Mouse (Mus musculus): ENCODE results near the gene N4bp1.

The N4bp1 gene

DNA sequence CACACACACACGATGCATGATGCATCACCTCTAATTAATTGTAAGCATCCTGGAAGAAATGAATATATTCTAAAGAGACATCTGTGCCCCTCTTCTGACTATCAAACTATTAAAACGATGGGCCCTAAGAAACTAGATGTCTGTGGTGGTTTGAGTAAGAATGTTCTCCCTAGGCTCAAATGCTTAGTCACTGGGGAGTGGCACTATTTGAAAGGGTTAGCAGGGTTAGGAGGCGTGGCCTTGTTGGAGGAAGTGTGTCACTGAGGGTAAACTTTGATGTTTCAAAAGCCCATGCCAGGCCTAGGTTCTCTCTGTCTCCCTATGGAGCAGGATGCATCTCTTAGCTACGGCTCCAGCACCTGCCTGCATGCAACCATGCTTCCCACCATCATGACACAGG lies 10.3 kb upstream of the N4bp1 start:
- DNase-seq = no peak

DNA sequence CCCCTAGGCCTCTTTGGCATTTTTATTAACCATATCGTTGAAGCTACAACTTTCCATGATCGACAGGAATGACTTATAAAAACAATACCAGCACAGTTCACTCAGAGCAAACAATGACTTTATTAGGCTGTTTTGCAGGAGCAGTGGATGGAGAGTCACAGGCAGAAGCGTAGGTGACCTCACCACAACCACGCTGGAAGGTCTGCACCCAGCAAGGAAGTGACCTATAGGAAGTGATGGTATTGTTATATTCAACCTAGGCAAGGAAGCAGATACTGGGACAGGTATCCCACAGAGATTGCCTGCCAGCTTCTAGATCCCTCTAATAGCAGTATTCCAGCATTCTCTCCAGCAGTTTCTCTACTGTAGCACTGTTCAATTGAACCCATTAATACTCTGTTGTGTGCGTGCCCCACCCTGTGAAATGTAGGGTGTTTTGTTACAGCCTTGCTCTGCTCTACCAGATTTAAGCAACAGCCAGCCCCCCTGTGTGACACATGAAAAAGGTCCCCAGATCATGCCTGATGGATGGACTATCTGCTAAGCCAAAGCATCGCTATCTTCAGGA lies 9.2 kb upstream of the N4bp1 start:
- DNase-seq = no peak

DNA sequence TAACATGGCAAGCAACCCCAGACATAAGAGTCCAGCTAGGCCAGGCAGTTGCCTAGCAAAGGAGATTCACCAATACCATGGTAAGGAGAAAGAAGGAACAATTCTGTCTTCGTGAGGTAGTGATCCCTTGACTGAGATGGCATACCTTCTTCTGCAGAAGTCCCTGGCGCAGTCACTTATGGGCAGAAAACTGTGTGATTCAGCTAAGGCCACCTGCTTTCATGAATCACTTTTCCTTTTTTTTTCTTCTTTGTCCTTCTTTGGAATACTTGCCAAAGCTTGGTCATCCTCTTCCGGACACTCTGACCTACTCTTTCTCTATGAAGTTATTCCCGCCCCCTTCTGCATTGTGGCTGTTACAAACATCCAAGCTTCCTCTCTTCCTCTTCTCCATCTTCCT lies 8.5 kb upstream of the N4bp1 start:
- DNase-seq = no peak

DNA sequence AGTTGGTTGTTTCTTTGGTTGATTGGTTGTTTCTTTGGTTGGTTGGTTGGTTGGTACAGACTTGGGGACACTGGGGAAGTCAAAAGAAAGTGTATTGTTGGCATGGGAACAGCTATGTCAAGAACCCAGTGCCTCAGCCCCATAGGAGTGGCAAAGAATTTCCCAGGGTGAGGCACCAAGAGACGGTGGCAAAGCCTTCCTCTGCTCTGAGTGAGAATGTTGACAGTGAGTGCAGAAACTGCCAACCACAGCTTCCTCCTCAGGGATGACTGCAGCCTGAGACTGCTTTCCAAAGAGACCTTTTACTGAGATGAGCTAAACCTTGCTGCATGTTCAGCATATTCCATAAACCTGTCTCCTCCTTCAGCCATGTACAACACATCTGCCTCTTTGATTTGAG lies 6.5 kb upstream of the N4bp1 start:
- peak in 1 of 2 experiments; percentile 33 for DNase-seq

DNA sequence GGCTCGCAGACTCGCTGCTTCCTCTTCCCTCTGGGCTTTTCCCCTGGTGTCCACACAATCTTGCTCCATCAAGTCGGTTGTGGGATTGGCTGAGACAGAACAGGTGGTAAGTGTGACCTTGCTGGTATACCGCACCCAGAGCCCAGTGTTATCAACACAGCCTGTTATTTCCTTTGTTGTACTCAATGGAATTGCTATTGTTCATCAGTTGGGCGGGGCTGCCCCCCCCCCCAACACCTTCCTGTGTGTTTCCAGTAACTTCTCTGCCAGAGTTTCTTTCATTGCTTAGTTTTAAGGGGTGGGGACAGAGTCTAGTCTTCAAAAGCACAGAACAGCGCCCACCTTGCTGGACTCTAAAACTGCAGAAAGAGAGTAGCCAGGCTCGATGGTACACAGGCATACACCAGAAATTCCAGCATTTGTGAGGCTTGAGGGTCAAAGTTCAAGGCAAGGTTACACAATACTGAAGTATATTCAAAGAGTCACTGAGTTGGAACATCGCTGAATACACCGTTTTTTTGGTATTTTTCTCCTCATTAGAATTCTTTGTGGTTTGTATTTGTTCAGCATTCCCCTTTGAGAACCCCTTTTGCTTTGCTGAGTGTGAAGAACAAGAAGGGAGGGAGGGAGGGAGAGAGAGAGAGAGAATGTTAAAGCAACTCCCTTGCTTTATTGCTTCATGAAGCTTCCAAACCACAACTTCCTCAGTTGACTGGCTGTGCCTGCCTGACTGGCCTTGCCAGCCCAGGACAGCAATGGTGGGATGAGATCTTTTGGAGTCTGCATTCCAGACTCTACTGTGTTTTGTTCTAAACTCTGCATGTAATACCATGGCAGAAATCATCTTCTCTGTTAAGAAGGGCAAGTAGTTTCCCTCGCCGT lies 3.2 kb upstream of the N4bp1 start:
- DNase-seq = peak; percentile 71 to 74

DNA sequence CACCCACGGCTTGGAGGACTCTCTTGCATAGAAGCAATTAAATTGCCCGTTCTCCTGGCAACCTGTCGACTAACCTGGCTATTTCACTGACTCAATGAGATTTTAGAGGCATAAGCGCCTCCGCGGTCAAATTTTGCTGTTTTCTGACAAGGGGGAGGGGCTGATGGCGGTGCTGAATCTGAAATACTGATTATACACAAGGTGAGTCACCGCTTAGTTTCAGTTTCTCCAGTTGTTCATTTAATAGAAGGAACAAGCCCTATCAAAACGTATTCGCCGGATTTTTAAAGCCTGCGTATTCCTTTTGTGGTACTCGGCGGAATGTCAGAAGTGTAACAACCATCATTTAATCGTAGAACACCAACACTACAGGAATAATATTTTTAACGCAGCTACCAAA lies 991 bp downstream of the N4bp1 start:
- peak in 1 of 2 experiments; percentile 29 for DNase-seq

DNA sequence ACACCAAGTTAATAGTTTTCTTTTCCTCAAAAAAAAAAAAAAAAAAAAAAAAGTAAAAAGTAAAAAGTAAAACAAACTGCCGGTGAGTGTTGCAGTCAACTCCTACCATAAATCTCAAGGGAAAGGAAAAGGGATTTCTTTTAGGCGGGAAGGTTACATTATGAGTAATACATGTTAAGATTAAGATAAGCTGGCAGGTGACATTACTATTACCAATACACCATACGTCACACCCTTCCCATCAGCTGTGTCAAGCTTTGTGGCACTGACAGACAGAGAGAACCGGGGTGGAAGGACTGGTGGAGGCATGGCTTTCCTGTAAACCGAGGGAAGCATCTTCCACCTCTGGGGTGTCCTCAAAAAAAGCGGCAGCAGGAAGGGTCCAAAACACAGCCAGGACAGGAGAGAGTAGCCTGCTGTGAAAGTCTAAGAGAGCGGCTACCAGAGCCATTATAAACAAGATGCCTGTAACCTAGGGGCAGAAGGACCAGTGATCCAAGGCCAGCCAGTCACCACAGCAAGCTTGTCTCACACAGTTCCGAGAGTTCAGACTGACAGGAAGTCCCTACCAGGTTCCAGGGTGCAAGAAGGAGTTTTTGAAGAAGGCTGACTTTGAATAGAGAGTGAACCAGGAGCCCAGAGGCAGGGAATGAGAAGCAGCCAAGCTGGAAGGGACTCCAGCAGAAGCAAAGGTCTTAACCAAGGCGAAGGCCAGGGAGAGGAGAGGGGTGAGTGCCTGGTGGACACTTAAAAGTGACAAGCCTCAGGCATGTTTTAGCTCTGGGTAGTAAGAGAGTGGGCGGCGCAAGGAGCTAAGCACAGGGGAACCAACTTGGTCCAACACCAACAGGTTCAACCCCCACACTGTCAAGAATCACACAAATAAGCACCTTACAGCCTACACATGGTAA lies 2.2 kb downstream of the N4bp1 start:
- DNase-seq = no peak

DNA sequence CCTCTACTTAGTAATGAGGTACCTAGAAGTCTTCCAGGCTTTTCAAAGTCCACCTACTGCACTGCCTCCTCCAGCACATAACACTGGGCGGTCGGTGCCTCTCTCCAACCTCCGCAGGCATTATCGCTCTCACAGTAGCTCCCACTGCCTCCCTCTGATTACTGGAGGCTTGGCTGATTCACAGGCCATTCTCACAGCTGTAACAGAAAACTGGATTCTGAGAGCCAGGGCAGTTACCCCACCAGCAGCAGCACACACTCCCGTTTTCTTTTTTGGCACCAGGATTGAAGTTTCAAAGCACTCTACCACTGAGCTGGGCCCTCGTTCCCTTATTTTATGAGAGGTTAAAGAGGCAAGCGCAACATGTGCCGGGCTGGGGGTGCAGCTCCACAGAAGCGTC lies 3.1 kb downstream of the N4bp1 start:
- no peak for DNase-seq

DNA sequence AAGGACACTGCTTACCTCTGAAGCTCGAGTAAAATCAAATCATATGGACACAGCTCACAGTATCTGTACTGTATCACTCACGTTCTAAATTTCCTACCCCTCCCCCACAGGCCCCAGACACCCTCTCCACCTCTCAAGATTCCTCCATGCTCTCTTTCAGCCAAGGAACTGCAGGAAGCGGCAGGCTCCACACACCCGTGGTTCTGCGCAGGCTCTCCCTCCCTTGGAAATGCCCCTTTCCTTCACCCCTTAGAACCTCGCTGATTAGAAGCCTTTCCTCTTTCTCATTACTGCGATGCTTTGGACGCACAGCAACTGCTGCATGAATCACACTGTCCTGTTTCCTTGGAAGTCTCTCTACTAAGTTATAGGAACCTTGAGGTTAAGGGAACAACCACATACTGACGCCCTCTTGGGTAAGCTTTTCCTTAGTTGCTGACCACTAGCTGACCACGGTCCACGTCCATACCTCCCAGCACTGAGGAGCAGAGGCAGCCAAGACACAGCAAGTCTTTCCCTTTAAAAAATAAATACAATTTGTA lies 3.9 kb downstream of the N4bp1 start:
- no peak for DNase-seq

DNA sequence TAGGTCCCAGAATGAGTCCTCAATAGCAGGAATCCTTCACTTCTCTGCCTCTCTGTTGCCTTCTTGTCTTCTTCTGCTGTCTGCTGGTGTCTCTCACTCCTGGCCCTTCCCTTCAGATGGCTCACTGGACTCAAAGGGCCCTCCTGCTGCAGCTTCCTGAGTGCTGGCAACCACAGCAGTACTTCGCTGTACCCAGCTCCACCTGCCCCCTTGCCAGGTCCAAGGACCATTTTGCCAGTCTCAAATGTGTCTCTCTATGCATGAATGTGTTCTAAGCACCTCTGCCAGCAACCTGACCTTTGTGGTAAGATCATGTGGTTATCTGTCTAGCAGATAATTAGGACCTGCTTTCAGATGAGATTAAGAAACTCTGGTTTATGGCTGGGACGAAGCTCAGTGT lies 8.2 kb downstream of the N4bp1 start:
- DNase-seq = no peak

DNA sequence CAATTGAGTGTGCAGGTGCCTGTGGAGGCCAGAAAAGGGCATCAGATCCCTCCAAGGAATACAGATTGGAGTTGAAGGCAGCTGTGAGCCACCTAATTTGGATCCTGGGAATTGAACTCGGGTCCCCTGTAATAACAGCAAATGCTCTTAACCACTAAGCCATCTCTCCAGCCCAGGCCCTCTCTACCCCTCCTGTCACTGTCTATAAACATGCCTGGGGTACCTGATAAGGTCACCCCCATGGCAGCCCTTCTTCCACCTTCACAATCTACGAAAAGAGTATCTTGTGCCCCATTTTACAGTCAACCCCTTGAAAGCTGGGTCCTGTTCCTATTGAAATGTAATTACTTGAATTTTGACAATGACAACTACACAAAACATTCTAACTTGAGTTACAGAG lies 11.0 kb downstream of the N4bp1 start:
- no peak for DNase-seq

DNA sequence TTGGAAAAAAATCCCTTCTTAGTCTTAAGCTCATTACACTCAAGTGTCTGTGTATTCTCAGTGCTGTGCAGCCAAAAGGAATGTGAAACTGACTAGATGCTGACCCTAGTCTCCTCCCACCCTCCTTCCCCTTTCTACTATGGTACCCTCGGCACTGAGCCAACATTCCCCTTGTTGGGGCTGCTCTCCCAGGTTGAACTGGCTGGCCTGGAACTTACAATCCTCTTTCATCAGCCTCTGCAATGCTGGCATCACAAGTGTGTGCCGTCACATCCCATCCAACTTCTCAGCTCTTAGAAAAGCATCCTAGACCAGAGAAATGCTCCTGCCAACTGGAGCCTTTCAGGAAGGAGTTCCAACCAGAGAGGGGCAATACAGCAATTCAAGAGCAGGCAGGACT lies 11.9 kb downstream of the N4bp1 start:
- DNase-seq = peak; percentile 66 to 67

DNA sequence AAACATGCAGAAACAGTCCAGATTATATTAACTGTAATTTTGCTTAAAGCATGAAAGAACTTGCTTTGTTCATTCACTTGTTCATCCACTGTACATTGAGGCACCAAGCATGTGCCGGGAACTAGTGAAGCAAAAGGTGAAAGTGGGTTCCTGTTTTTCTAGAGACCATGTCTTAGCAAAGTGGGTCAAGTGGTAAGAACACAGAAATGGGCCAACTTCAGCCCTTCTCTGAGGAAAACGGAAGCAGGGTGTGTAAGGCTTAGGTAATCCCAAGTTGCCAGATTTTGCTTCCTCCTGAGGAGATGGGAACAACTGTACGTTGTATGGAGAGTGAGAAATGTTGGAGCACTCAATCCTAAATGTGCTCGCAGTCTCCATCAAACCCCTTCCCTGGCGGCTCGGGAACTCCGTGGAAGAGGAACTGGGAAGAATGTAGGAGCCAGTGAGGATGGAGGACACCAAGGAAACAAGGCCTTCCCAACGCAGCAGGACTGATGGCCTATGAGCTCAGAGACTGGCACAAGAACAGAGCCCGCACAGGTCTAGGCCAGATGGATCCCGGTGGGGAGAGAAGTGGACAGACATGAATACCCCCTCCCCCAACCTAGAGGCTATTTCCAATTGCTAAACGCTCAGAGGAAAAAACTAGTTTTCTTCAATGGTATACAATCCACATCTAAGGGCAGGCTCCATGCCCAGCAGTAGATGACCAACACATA lies 12.8 kb downstream of the N4bp1 start:
- DNase-seq = no peak

DNA sequence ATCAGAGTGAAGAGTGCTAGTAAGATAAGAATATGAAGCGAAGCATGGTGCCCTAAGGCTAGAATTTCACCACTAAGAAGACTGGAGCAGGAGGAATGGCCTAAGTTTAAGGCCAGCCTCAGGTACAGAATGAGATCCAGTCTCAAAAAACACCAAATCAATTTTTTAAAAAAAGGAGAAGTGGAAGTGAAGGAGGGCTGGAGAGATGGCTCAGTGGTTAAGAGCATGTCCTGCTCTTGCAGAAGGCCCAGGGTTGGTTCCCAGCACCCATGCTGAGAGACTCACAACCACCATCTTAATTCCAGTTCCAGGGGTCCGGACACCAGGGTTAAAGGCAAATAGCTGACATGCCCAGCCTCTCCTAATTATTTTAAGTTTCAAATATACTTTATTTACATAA lies 13.6 kb downstream of the N4bp1 start:
- DNase-seq = no peak

DNA sequence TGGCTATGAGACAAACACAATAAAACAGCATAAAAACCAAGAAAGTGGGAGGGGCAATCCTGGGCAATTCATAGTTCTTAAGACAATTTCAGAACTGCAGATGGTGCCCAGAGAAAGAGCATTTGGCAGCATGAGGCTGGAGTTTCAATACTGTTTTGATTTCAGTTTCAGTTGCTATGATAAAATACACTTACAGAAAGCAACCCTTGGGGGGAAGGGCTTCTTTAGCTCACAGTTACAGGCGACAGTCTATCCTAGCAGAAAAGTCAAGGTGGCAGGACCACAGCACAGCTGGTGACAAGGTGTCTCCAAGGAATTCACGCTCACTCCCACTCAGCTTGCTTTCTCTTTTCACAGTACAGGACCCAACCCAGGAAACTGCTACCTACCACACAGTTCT lies 14.3 kb downstream of the N4bp1 start:
- DNase-seq = no peak

DNA sequence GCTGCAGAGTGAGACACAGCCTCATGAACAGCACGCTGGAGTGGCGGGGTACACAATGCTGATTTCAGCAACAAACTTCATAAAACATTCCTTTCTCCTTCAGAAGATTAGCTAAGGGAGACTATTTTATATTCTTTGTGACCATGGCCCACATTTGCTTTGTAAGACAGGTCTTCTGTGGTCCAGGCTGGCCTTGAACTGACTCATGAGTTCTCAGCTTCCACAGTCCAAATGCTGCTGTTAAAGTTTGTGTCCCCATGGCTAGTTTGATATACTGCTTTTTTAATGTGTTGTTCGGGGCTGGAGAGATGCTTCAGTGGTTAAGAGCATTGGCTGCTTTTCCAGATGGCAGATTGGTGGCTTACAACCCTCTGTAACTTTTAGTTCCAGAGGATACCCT lies 17.0 kb downstream of the N4bp1 start:
- DNase-seq = no peak

DNA sequence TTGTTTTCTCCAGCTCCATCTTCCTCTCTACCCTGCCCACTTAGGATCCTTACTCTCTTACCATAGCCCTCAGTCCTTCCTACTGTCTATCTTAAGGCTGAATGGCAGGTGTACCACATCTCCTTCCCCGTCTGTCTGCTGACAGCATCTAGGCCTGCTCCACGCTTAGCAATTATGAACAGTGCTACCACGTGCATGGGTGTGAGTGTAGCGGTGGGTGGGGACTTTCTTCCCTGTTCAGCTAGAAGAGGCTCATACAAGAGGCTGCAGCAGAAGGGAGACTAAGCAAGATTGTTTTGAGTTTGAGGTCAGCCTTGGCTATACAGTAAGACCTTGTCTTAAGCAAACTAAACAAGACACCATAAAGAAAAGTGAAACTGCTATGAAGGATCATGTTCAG lies 20.3 kb downstream of the N4bp1 start:
- peak in 1 of 2 experiments; percentile 9 for DNase-seq

DNA sequence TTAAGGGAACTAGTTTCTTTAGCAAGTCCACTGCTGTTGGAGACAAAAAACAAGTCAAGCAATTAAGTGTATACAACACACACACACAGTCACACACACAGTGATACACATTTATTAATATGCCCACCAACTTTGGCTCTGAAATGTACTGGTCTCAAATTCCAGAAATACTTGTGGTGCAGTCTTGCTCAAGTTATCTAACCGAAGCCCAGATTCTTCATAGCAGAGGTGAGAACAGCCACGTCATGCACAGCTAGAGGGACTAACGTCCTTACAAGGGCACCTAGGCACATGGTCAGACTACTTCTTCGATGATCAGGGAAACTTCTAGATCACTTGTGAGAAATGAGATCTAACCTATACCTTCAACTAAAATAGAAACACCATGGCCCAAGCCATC lies 22.2 kb downstream of the N4bp1 start:
- peak in 1 of 2 experiments; percentile 8 for DNase-seq

DNA sequence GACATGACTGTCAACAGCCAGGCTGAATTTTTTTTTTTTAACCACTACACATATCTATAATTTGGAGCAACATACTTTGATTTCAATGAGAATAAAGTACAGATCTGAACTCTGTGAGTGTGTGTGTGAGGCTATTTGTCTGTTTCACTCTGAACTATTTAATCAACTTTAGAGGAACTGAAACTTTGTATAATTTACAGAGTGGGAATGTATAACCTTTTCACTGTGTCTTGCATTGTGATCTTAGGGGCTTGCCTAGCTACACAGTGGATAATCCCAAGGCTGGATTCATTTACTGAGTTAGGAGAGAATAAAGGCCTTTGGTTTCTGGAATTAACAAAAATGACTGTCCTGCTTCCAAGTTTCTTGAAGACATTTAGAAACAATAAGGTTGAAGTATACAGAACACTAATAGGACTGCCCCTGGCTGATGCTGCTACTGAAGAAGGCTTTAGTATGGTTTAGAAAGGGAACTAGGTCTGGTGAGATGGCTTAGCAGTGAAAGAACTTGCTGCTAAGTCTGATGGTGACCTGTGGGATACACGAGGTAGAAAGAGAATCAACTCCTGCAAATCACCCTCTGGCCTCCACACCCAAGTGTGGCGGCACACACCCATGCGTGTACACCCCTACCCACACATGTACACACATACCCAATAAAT lies 22.8 kb downstream of the N4bp1 start:
- DNase-seq = peak in 1 of 2 experiments; percentile 4

DNA sequence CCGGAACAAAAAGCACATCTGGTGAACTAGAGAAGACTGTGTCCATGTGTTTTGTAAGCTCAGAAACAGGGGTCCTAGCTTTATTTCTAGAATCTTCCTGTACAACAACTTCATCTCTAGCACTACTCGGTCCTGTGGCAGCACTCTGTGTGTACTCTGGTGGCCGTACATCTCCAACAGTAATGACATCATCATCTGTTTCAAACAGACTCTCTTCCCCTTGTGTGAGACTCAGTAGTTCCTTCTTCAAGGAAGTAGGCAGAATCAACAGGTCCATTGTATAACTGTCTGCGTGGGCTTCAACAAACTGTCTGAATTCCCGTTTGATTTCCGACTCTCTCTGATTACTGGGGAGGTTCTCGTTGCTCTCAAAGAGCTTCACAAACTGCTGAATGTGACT lies 23.5 kb downstream of the N4bp1 start:
- DNase-seq = no peak

DNA sequence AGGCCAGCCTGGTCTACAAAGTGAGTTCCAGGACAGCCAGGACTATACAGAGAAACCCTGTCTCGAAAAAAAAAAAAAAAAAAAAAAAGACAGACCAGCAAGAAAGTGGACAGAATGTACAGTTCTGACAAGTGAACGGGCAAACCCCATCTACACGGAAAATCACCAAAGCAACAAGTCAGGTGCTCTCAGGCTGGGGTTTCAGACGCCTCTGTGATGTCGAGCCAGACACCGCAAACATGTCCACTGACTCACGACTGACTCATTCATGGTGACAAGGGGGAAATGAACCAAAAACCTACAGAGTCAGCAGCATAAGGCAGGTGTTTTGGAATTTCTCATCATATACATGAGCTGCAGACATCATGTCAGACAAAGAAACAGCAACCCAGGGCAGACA lies 28.8 kb downstream of the N4bp1 start:
- DNase-seq = peak in 1 of 2 experiments; percentile 15

DNA sequence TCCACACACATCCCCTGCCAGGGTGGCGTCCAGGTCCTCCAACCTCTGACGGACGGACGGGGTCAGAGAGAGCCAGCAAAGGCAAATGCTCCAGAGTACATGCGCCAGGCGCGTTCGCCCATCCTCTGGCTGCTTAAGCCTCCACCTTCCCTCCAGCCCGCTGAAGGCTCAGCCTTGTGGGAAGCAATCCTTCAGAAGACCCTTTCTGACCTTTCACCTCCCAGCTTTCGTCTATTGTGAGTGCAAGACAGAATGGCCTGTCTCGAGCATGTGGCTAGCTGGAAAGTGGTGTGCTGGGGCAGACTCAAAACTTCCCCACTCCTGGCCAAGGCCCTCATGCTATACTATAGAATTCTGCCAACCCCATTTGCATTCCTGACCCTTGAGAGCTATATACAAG lies 30.4 kb downstream of the N4bp1 start:
- DNase-seq = peak in 1 of 2 experiments; percentile 18

Data from lung, postnatal 4 days (tissue).